32 mouse cellular contexts compared by ENCODE assay signal in the genomic region with DNA sequence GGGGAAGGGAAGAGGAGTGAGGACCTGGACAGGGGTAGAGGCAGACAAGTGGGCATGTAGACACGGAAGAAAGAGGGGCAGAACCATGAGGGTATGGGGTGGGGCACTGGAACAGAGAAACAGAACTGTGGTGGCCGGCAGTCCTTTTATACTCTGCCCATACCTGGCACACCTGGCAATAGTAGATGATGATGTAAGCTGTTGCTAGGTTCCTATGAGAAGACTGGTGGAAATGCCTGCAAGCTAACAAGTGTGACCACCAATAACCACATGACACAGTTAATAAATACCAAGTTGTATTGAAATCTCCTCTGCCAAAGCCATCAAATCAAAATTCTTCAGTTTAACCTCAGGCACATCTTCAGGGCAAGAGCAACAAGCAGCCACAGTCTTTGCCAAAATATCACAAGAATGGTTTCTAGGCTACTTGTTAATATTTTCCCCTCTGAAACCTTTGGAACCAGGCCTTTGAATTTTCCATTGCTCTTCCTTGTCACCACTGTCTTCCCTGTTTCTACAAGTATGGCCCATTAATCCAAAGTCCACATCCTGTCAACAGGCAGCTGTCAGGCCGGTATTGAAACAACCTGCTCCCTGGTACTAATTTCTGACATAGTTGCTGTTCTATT. TPM values are rescaled to one million over a fixed set of nuclear protein-coding genes. Genes with fewer than 3 reads are reported as not detected.
DNase-seq lines count a peak whose midpoint lies in the region; ATAC-seq and TF ChIP-seq lines count a peak whose summit lies in the region.
"Had no signal": no experiment of that assay in that cellular context is flagged by ENCODE, and none has a peak within 500 bp of the region (broad histone marks: within the 10 kb centered on the region; RNA-seq: fewer than 3 reads in every experiment).

No protein-coding gene starts in this region.

- H3K36me3 ChIP-seq in kidney, adult 2 months (ENCODE audit: control insufficient read depth, insufficient read depth, low read length): no peaks in the 10 kb centered on the region
- H3K36me3 ChIP-seq in intestine, postnatal 0 days (ENCODE audit: control insufficient read depth, insufficient read depth): no peaks in the 10 kb centered on the region
- H3K36me3 ChIP-seq in forebrain, embryonic 16.5 days (ENCODE audit: control insufficient read depth, insufficient read depth): no peaks in the 10 kb centered on the region
- H3K36me3 ChIP-seq: heart, embryonic 13.5 days; limb, embryonic 10.5 days; limb, embryonic 15.5 days; liver, embryonic 13.5 days; midbrain, embryonic 12.5 days; neural tube, embryonic 12.5 days had no signal

- H3K9me3 ChIP-seq in intestine, postnatal 0 days (ENCODE audit: control insufficient read depth): no peaks in the 10 kb centered on the region
- H3K9me3 ChIP-seq in forebrain, embryonic 16.5 days (ENCODE audit: control insufficient read depth, low read length): no peaks in the 10 kb centered on the region
- H3K9me3 ChIP-seq: forebrain, embryonic 13.5 days; heart, embryonic 13.5 days; limb, embryonic 10.5 days; limb, embryonic 15.5 days; liver, embryonic 13.5 days; megakaryocyte, embryonic 14.5 days; midbrain, embryonic 12.5 days; neural tube, embryonic 12.5 days had no signal

- no peak for TF ChIP-seq CTCF in kidney, adult 2 months (conservative IDR thresholded peaks at IDR 0.05; ENCODE audit: insufficient read depth, insufficient read length, low read depth, low read length)
- TF ChIP-seq CTCF in intestine, postnatal 0 days (IDR thresholded peaks at IDR 0.05; ENCODE audit: low read depth): no peak

- TF ChIP-seq POLR2A in kidney, adult 2 months (IDR thresholded peaks at IDR 0.05; ENCODE audit: low read depth, low read length): no peak

- DNase-seq in kidney, adult 2 months: peak; percentile 90
- no peak for DNase-seq in kidney, postnatal 4 days
- DNase-seq in adipocyte (ENCODE audit: low spot score): peak; percentile 5
- peak; percentile 24 for DNase-seq in yolk sac, embryonic 10.5 days (ENCODE audit: low spot score)
- DNase-seq in ovary, postnatal 10 days (ENCODE audit: low spot score): no peak
- DNase-seq: adrenal gland, adult 8-10 months; cerebellum, adult 8-10 months; cerebellum, postnatal 25 days; gastrocnemius, postnatal 36 days; heart, adult 2 months; heart, postnatal 10 days; layer of hippocampus, adult 9-11 months; liver, embryonic 13.5 days; lung, adult 18-20 months; lung, postnatal 4 days; right cerebral cortex, postnatal 4 days; thymus, postnatal 25 days had no signal

- no peak overlapping the region for H3K9ac ChIP-seq in intestine, postnatal 0 days (ENCODE audit: low read depth, low read length)
- no peak overlapping the region for H3K9ac ChIP-seq in forebrain, embryonic 16.5 days (replicated peaks; ENCODE audit: low read depth, low read length)
- H3K9ac ChIP-seq: forebrain, embryonic 13.5 days; heart, embryonic 13.5 days; hindbrain, embryonic 14.5 days; limb, embryonic 15.5 days; liver, embryonic 13.5 days; midbrain, embryonic 12.5 days; neural tube, embryonic 12.5 days had no signal

- peaks cover 15% of the 10 kb centered on the region for H3K4me1 ChIP-seq in kidney, adult 2 months (ENCODE audit: control insufficient read depth, insufficient read depth, low read length)
- no peaks in the 10 kb centered on the region for H3K4me1 ChIP-seq in intestine, postnatal 0 days (replicated peaks; ENCODE audit: control insufficient read depth, insufficient read depth, low read length)
- peaks cover 5% of the 10 kb centered on the region for H3K4me1 ChIP-seq in forebrain, embryonic 16.5 days (replicated peaks; ENCODE audit: control insufficient read depth, insufficient read depth, low read length)
- H3K4me1 ChIP-seq: forebrain, embryonic 13.5 days; heart, embryonic 13.5 days; limb, embryonic 10.5 days; limb, embryonic 15.5 days; midbrain, embryonic 12.5 days; neural tube, embryonic 12.5 days had no signal

- no peak overlapping the region for H3K4me2 ChIP-seq in intestine, postnatal 0 days (replicated peaks; ENCODE audit: low read depth)
- no peak overlapping the region for H3K4me2 ChIP-seq in forebrain, embryonic 16.5 days (ENCODE audit: low read length)
- H3K4me2 ChIP-seq: forebrain, embryonic 13.5 days; heart, embryonic 13.5 days; hindbrain, embryonic 14.5 days; limb, embryonic 15.5 days; midbrain, embryonic 12.5 days; neural tube, embryonic 12.5 days had no signal

- no peaks in the 10 kb centered on the region for H3K27me3 ChIP-seq in kidney, adult 2 months (replicated peaks; ENCODE audit: control insufficient read depth, insufficient read depth, low read length)
- no peaks in the 10 kb centered on the region for H3K27me3 ChIP-seq in intestine, postnatal 0 days (replicated peaks; ENCODE audit: control insufficient read depth, insufficient read depth, low read length)
- H3K27me3 ChIP-seq in forebrain, embryonic 16.5 days (replicated peaks; ENCODE audit: control insufficient read depth, insufficient read depth, low read length): no peaks in the 10 kb centered on the region
- H3K27me3 ChIP-seq: forebrain, embryonic 13.5 days; heart, embryonic 13.5 days; limb, embryonic 15.5 days; liver, embryonic 13.5 days; midbrain, embryonic 12.5 days; neural tube, embryonic 12.5 days had no signal

- H3K27ac ChIP-seq in kidney, adult 2 months (ENCODE audit: insufficient read depth, low read depth, low read length): peak overlapping the region; percentile 96
- H3K27ac ChIP-seq in intestine, postnatal 0 days (ENCODE audit: low read depth, low read length): peak overlapping the region; percentile 60; the same call in 1 of the 2 replicates
- no peak overlapping the region for H3K27ac ChIP-seq in forebrain, embryonic 16.5 days (ENCODE audit: low read length)
- H3K27ac ChIP-seq: forebrain, embryonic 13.5 days; heart, adult 2 months; heart, embryonic 13.5 days; hindbrain, embryonic 14.5 days; limb, embryonic 10.5 days; limb, embryonic 15.5 days; midbrain, embryonic 12.5 days; neural tube, embryonic 12.5 days had no signal

- no peak overlapping the region for H3K4me3 ChIP-seq in kidney, adult 2 months (ENCODE audit: insufficient read depth, low read depth, low read length)
- no peak overlapping the region for H3K4me3 ChIP-seq in intestine, postnatal 0 days (ENCODE audit: low read depth, low read length)
- no peak overlapping the region for H3K4me3 ChIP-seq in forebrain, embryonic 16.5 days (replicated peaks; ENCODE audit: low read length)
- H3K4me3 ChIP-seq: forebrain, embryonic 13.5 days; heart, adult 2 months; heart, embryonic 13.5 days; limb, embryonic 10.5 days; limb, embryonic 15.5 days; liver, embryonic 13.5 days; megakaryocyte, embryonic 14.5 days; midbrain, embryonic 12.5 days; myocyte; neural tube, embryonic 12.5 days had no signal

- peak; percentile 78 for ATAC-seq in intestine, postnatal 0 days
- ATAC-seq in forebrain, embryonic 16.5 days: no peak
- ATAC-seq: CD4-positive, CD25-positive, alpha-beta regulatory T cell, adult 4 months; forebrain, embryonic 13.5 days; lung, postnatal 0 days had no signal

- 63% methylated on average over 3 of the region's 3 CpGs for WGBS in kidney, adult 2 months
- 53% methylated on average over 3 of the region's 3 CpGs for WGBS in intestine, postnatal 0 days
- 80% methylated on average over 3 of the region's 3 CpGs for WGBS in forebrain, embryonic 16.5 days

RNA-seq across cellular contexts. Expression of gene Prpf38b, which starts 9.0 kb away (rescaled TPM):
- polyA plus RNA-seq in kidney, adult 2 months (2012; rRNA removed): 19.7 and 31.5 TPM in 2 replicates
- 29.5 and 38.0 TPM in 2 replicates for polyA plus RNA-seq in intestine, postnatal 0 days (2015; fragmentation: Nextera tagmentation; extraction: Ambion mirVana)
- polyA plus RNA-seq in forebrain, embryonic 16.5 days (2015; fragmentation: Nextera tagmentation; extraction: Ambion mirVana): 59.0 and 66.5 TPM in 2 replicates

RNA-seq across cellular contexts. Expression of gene Henmt1, which starts 19.1 kb away (rescaled TPM):
- polyA plus RNA-seq in kidney, adult 2 months (2012; rRNA removed): 0.06 TPM in 1 of 2 replicates, not detected in the other
- polyA plus RNA-seq in intestine, postnatal 0 days (2015; fragmentation: Nextera tagmentation; extraction: Ambion mirVana): 0.29 and 0.38 TPM in 2 replicates
- 1.2 and 1.7 TPM in 2 replicates for polyA plus RNA-seq in forebrain, embryonic 16.5 days (2015; fragmentation: Nextera tagmentation; extraction: Ambion mirVana)
- polyA plus RNA-seq: heart, adult 2 months; heart, embryonic 13.5 days; myocyte had no signal

RNA-seq across cellular contexts. Expression of gene Gm9857, which starts 19.7 kb away (rescaled TPM):
- polyA plus RNA-seq in kidney, adult 2 months (2012; rRNA removed): 0.31 and 0.38 TPM in 2 replicates
- not detected in 2 replicates for polyA plus RNA-seq in intestine, postnatal 0 days (2015; fragmentation: Nextera tagmentation; extraction: Ambion mirVana)
- polyA plus RNA-seq in forebrain, embryonic 16.5 days (2015; fragmentation: Nextera tagmentation; extraction: Ambion mirVana): 0.71 and 1.3 TPM in 2 replicates
- polyA plus RNA-seq: CD4-positive, CD25-positive, alpha-beta regulatory T cell, adult 4 months; embryonic facial prominence, embryonic 11.5 days; forebrain, embryonic 13.5 days; heart, adult 2 months; heart, embryonic 13.5 days; hindbrain, embryonic 14.5 days; limb, embryonic 10.5 days; limb, embryonic 15.5 days; liver, embryonic 13.5 days; lung, postnatal 0 days; midbrain, embryonic 12.5 days; midbrain, postnatal 0 days; myocyte; neural tube, embryonic 12.5 days had no signal

RNA-seq across cellular contexts. Expression of gene Fndc7, which starts 30.7 kb away (rescaled TPM):
- polyA plus RNA-seq in kidney, adult 2 months (2012; rRNA removed): 0.23 and 0.25 TPM in 2 replicates
- 0.05 TPM in 1 of 2 replicates, not detected in the other for polyA plus RNA-seq in intestine, postnatal 0 days (2015; fragmentation: Nextera tagmentation; extraction: Ambion mirVana)
- polyA plus RNA-seq in forebrain, embryonic 16.5 days (2015; fragmentation: Nextera tagmentation; extraction: Ambion mirVana): not detected in 2 replicates
- polyA plus RNA-seq: embryonic facial prominence, embryonic 11.5 days; forebrain, embryonic 13.5 days; hindbrain, embryonic 14.5 days; limb, embryonic 10.5 days; midbrain, embryonic 12.5 days; midbrain, postnatal 0 days had no signal

Comparison
In these comparisons a context has a peak if more than half of its experiments do, and no peak if none do; other contexts are left out.
1. DNase-seq: peak in kidney, adult 2 months (single experiment), adipocyte (single experiment) and yolk sac, embryonic 10.5 days (single experiment); none in kidney, postnatal 4 days (0 of 2) and ovary, postnatal 10 days (single experiment).